Mouse (Mus musculus) spleen, adult 2 months (tissue): ENCODE results near the gene Cyp46a1. TPM values are rescaled to one million over a fixed set of nuclear protein-coding genes. Genes with fewer than 3 reads are reported as not detected.
A peak's percentile ranks its signal among the peaks of the same experiment; 100 is the strongest.

ENCODE experiments used
- DNase-seq, 2 experiments: peaks; one replicate each; pipeline versions ENCODE4 v3.0.0 to v3.0.0-alpha.2; 2012 to 2021; ENCODE audit warnings: low spot score in 2 of 2, low read depth in 1 of 2
- H3K27ac ChIP-seq: fragments of 200-500 bp; 2 replicates; pipeline ENCODE4 v1.5.1; 2012; ENCODE audit warnings: low read length, inconsistent platforms; ENCODE audit not compliant: insufficient read depth
- H3K27me3 ChIP-seq: fragments of 200-500 bp; 2 replicates; pipeline ENCODE4 v1.6.1; 2012; ENCODE audit warnings: mild to moderate bottlenecking, moderate library complexity, low read length, inconsistent platforms; ENCODE audit not compliant: control insufficient read depth, insufficient read depth
- H3K36me3 ChIP-seq: fragments of 200-500 bp; 2 replicates; pipeline ENCODE4 v1.6.1; 2012; ENCODE audit warnings: mild to moderate bottlenecking, low read length, inconsistent platforms; ENCODE audit not compliant: control insufficient read depth, insufficient read depth
- H3K4me1 ChIP-seq: fragments of 200-500 bp; 2 replicates; pipeline ENCODE4 v1.6.1; 2011; ENCODE audit warnings: inconsistent platforms; ENCODE audit not compliant: control insufficient read depth, insufficient read depth, insufficient read length
- H3K4me3 ChIP-seq: fragments of 200-500 bp; 2 replicates; pipeline ENCODE4 v1.5.1; 2011; ENCODE audit warnings: mild to moderate bottlenecking, inconsistent platforms; ENCODE audit not compliant: insufficient read depth, insufficient read length; ENCODE audit errors: extremely low read depth
- CTCF ChIP-seq: fragments of 200-500 bp; IDR thresholded peaks from 2 replicates; pipeline ENCODE4 v1.5.1; 2011; ENCODE audit warnings: mild to moderate bottlenecking, inconsistent platforms; ENCODE audit not compliant: insufficient read depth, insufficient read length, insufficient replicate concordance; ENCODE audit errors: extremely low read depth
- POLR2A ChIP-seq: fragments of 200-500 bp; IDR thresholded peaks from 2 replicates; pipeline ENCODE4 v1.6.1; 2011; ENCODE audit warnings: low read depth, low read length, inconsistent platforms
- WGBS: fragments of 180-500 bp; shearing (Covaris S2); methylation state at CpG from one replicate; pipeline ENCODE4 v1.1.7; 2018; 5-methylcytosine and 5-hydroxymethylcytosine counted together
- polyA plus RNA-seq: library from polyadenylated mRNA; depleted of rRNA; stranded (reverse); fragments of >200 nt; gene quantifications from 2 replicates; pipeline ENCODE4 v1.2.3, GENCODE M21; 2012; rRNA removed

Gene Cyp46a1
- 3.7 and 3.9 TPM in 2 replicates for polyA plus RNA-seq

GRCm38 (mm10) chr12:108333895-108334445, at the start of gene Cyp46a1:
Gene Cyp46a1 (plus strand): TSS chr12:108334381.
- Histone ChIP-seq H3K4me3 (peak within 1 kb of the TSS; percentile 48), H3K4me1 (peaks cover 8% of the 10 kb centered on the region), H3K27ac (peak within 1 kb of the TSS; percentile 10; the same call in 1 of the 2 replicates), H3K36me3 (no peaks in the 10 kb centered on the region), H3K27me3 (peaks cover 6% of the 10 kb centered on the region)
- no peak for TF ChIP-seq CTCF
- no peak for TF ChIP-seq POLR2A
- DNase-seq = peak; percentile 75 to 85
- 2% methylated on average over 42 of the region's 56 CpGs for WGBS

GRCm38 (mm10) chr12:108284455-108285224, 49.5 kb upstream of the Cyp46a1 start:
- Histone ChIP-seq H3K36me3 (no peaks in the 10 kb centered on the region), H3K27ac (no peak overlapping the region), H3K4me3 (no peak overlapping the region), H3K27me3 (no peaks in the 10 kb centered on the region), H3K4me1 (no peaks in the 10 kb centered on the region)
- TF ChIP-seq POLR2A = no peak
- TF ChIP-seq CTCF = no peak
- 69% methylated on average over 14 of the region's 14 CpGs for WGBS
- no peak for DNase-seq

GRCm38 (mm10) chr12:108285225-108286011, 48.8 kb upstream of the Cyp46a1 start:
- H3K4me1 ChIP-seq = no peaks in the 10 kb centered on the region
- H3K27ac ChIP-seq = no peak overlapping the region
- WGBS = 67% methylated on average over 11 of the region's 11 CpGs
- H3K36me3 ChIP-seq = no peaks in the 10 kb centered on the region
- no peaks in the 10 kb centered on the region for H3K27me3 ChIP-seq
- no peak for DNase-seq
- TF ChIP-seq CTCF (no peak), POLR2A (no peak)
- no peak overlapping the region for H3K4me3 ChIP-seq

- WGBS = 86% methylated on average over 4 of the region's 4 CpGs
- Histone ChIP-seq H3K27me3 (no peaks in the 10 kb centered on the region), H3K4me3 (no peak overlapping the region)
Measured at GRCm38 (mm10) chr12:108286381-108286780, 47.8 kb upstream of the Cyp46a1 start.

GRCm38 (mm10) chr12:108287011-108287410, 47.2 kb upstream of the Cyp46a1 start:
- TF ChIP-seq CTCF = no peak
- no peak for TF ChIP-seq POLR2A
- Histone ChIP-seq H3K27ac (no peak overlapping the region), H3K4me3 (no peak overlapping the region), H3K4me1 (no peaks in the 10 kb centered on the region), H3K27me3 (no peaks in the 10 kb centered on the region), H3K36me3 (no peaks in the 10 kb centered on the region)
- 89% methylated on average over 8 of the region's 8 CpGs for WGBS
- no peak for DNase-seq

More at GRCm38 (mm10) chr12:108286381-108286780, 47.8 kb upstream of the Cyp46a1 start:
- no peak for DNase-seq
- H3K4me1 ChIP-seq = no peaks in the 10 kb centered on the region
- TF ChIP-seq POLR2A = no peak
- H3K27ac ChIP-seq = no peak overlapping the region
- no peaks in the 10 kb centered on the region for H3K36me3 ChIP-seq

GRCm38 (mm10) chr12:108288127-108288880, 45.9 kb upstream of the Cyp46a1 start:
- Histone ChIP-seq H3K27me3 (no peaks in the 10 kb centered on the region), H3K36me3 (no peaks in the 10 kb centered on the region), H3K27ac (no peak overlapping the region), H3K4me1 (no peaks in the 10 kb centered on the region), H3K4me3 (no peak overlapping the region)
- 89% methylated on average over 19 of the region's 19 CpGs for WGBS
- no peak for DNase-seq
- TF ChIP-seq CTCF = no peak
